Mouse (Mus musculus): Measurements from ENCODE around the gene Srpk2. TPM values are rescaled to one million over a fixed set of nuclear protein-coding genes. Genes with fewer than 3 reads are reported as not detected.
A peak's percentile ranks its signal among the peaks of the same experiment; 100 is the strongest.

The Srpk2 gene
- polyA plus RNA-seq, 1 experiment from 2014 or later, result 59.3 TPM

- H3K36me3 ChIP-seq (ENCODE audit: control insufficient read depth, insufficient read depth, low read length), result no peaks in the 10 kb centered on the region
- no peaks in the 10 kb centered on the region for H3K9me3 ChIP-seq (ENCODE audit: control insufficient read depth, low read length)
- ATAC-seq (ENCODE audit: insufficient read depth, low FRiP score, low TSS enrichment), result no peak
- 96% methylated on average over 8 of the region's 8 CpGs for WGBS
- H3K4me2 ChIP-seq (ENCODE audit: low read depth), result no peak overlapping the region
- H3K4me1 ChIP-seq (ENCODE audit: control insufficient read depth, insufficient read depth, low read length), result no peaks in the 10 kb centered on the region
- H3K27ac ChIP-seq (ENCODE audit: low read depth, low read length), result no peak overlapping the region
- no peak for DNase-seq (ENCODE audit: low spot score)
- no peak overlapping the region for H3K9ac ChIP-seq (ENCODE audit: low read length)
- H3K27me3 ChIP-seq (ENCODE audit: control insufficient read depth, insufficient read depth, low read length), result no peaks in the 10 kb centered on the region
- no peak overlapping the region for H3K4me3 ChIP-seq (ENCODE audit: low read depth, low read length)
These were observed 47.1 kb downstream of the Srpk2 start for GRCm38 (mm10) chr5:23637337-23637736.

- Histone ChIP-seq H3K9ac (ENCODE audit: low read length) (no peak overlapping the region), H3K27me3 (ENCODE audit: control insufficient read depth, insufficient read depth, low read length) (no peaks in the 10 kb centered on the region), H3K27ac (ENCODE audit: low read depth, low read length) (no peak overlapping the region), H3K4me2 (ENCODE audit: low read depth) (no peak overlapping the region), H3K36me3 (ENCODE audit: control insufficient read depth, insufficient read depth, low read length) (no peaks in the 10 kb centered on the region), H3K4me1 (ENCODE audit: control insufficient read depth, insufficient read depth, low read length) (no peaks in the 10 kb centered on the region), H3K9me3 (ENCODE audit: control insufficient read depth, low read length) (no peaks in the 10 kb centered on the region), H3K4me3 (ENCODE audit: low read depth, low read length) (no peak overlapping the region)
- DNase-seq (ENCODE audit: low spot score) (no peak), ATAC-seq (ENCODE audit: insufficient read depth, low FRiP score, low TSS enrichment) (no peak)
- 74% methylated on average over 1 of the region's 1 CpGs for WGBS
These were observed 52.9 kb downstream of the Srpk2 start for GRCm38 (mm10) chr5:23631490-23631889.

GRCm38 (mm10) chr5:23627221-23627620, 57.2 kb downstream of the Srpk2 start:
- Histone ChIP-seq H3K4me1 (ENCODE audit: control insufficient read depth, insufficient read depth, low read length) (no peaks in the 10 kb centered on the region), H3K9ac (ENCODE audit: low read length) (no peak overlapping the region), H3K4me2 (ENCODE audit: low read depth) (no peak overlapping the region), H3K4me3 (ENCODE audit: low read depth, low read length) (no peak overlapping the region), H3K36me3 (ENCODE audit: control insufficient read depth, insufficient read depth, low read length) (no peaks in the 10 kb centered on the region), H3K27me3 (ENCODE audit: control insufficient read depth, insufficient read depth, low read length) (no peaks in the 10 kb centered on the region), H3K27ac (ENCODE audit: low read depth, low read length) (no peak overlapping the region), H3K9me3 (ENCODE audit: control insufficient read depth, low read length) (no peaks in the 10 kb centered on the region)
- ATAC-seq (ENCODE audit: insufficient read depth, low FRiP score, low TSS enrichment) (no peak), DNase-seq (ENCODE audit: low spot score) (no peak)
- WGBS, result 87% methylated on average over 5 of the region's 5 CpGs

- WGBS, result 82% methylated on average over 2 of the region's 2 CpGs
- Histone ChIP-seq H3K27me3 (ENCODE audit: control insufficient read depth, insufficient read depth, low read length) (no peaks in the 10 kb centered on the region), H3K4me3 (ENCODE audit: low read depth, low read length) (no peak overlapping the region), H3K4me1 (ENCODE audit: control insufficient read depth, insufficient read depth, low read length) (no peaks in the 10 kb centered on the region), H3K9ac (ENCODE audit: low read length) (no peak overlapping the region), H3K9me3 (ENCODE audit: control insufficient read depth, low read length) (no peaks in the 10 kb centered on the region), H3K27ac (ENCODE audit: low read depth, low read length) (no peak overlapping the region), H3K36me3 (ENCODE audit: control insufficient read depth, insufficient read depth, low read length) (no peaks in the 10 kb centered on the region), H3K4me2 (ENCODE audit: low read depth) (no peak overlapping the region)
- no peak for DNase-seq (ENCODE audit: low spot score)
- no peak for ATAC-seq (ENCODE audit: insufficient read depth, low FRiP score, low TSS enrichment)
These were observed 58.2 kb downstream of the Srpk2 start for GRCm38 (mm10) chr5:23626173-23626572.

GRCm38 (mm10) chr5:23620621-23621020, 63.8 kb downstream of the Srpk2 start:
- H3K4me1 ChIP-seq (ENCODE audit: control insufficient read depth, insufficient read depth, low read length), result no peaks in the 10 kb centered on the region
- no peak overlapping the region for H3K4me2 ChIP-seq (ENCODE audit: low read depth)
- H3K27ac ChIP-seq (ENCODE audit: low read depth, low read length), result no peak overlapping the region
- 91% methylated on average over 8 of the region's 8 CpGs for WGBS
- no peaks in the 10 kb centered on the region for H3K9me3 ChIP-seq (ENCODE audit: control insufficient read depth, low read length)
- no peak overlapping the region for H3K9ac ChIP-seq (ENCODE audit: low read length)
- DNase-seq (ENCODE audit: low spot score) (no peak), ATAC-seq (ENCODE audit: insufficient read depth, low FRiP score, low TSS enrichment) (no peak)
- no peak overlapping the region for H3K4me3 ChIP-seq (ENCODE audit: low read depth, low read length)
- H3K27me3 ChIP-seq (ENCODE audit: control insufficient read depth, insufficient read depth, low read length), result no peaks in the 10 kb centered on the region
- no peaks in the 10 kb centered on the region for H3K36me3 ChIP-seq (ENCODE audit: control insufficient read depth, insufficient read depth, low read length)

- H3K4me1 ChIP-seq (ENCODE audit: control insufficient read depth, insufficient read depth, low read length), result no peaks in the 10 kb centered on the region
- no peaks in the 10 kb centered on the region for H3K36me3 ChIP-seq (ENCODE audit: control insufficient read depth, insufficient read depth, low read length)
- no peak overlapping the region for H3K4me2 ChIP-seq (ENCODE audit: low read depth)
- no peaks in the 10 kb centered on the region for H3K9me3 ChIP-seq (ENCODE audit: control insufficient read depth, low read length)
- H3K4me3 ChIP-seq (ENCODE audit: low read depth, low read length), result no peak overlapping the region
- DNase-seq (ENCODE audit: low spot score) (no peak), ATAC-seq (ENCODE audit: insufficient read depth, low FRiP score, low TSS enrichment) (no peak)
- no peaks in the 10 kb centered on the region for H3K27me3 ChIP-seq (ENCODE audit: control insufficient read depth, insufficient read depth, low read length)
- no peak overlapping the region for H3K27ac ChIP-seq (ENCODE audit: low read depth, low read length)
- H3K9ac ChIP-seq (ENCODE audit: low read length), result no peak overlapping the region
- WGBS, result 91% methylated on average over 7 of the region's 7 CpGs
These were observed 65.8 kb downstream of the Srpk2 start for GRCm38 (mm10) chr5:23618656-23619055.

- ATAC-seq (ENCODE audit: insufficient read depth, low FRiP score, low TSS enrichment), result no peak
- H3K4me3 ChIP-seq (ENCODE audit: low read depth, low read length), result peak overlapping the region; percentile 31; the same call in 1 of the 2 replicates
- H3K4me1 ChIP-seq (ENCODE audit: control insufficient read depth, insufficient read depth, low read length), result no peaks in the 10 kb centered on the region
- peak overlapping the region; percentile 30 for H3K4me2 ChIP-seq (ENCODE audit: low read depth)
- no peaks in the 10 kb centered on the region for H3K9me3 ChIP-seq (ENCODE audit: control insufficient read depth, low read length)
- no peak for DNase-seq (ENCODE audit: low spot score)
- 74% methylated on average over 5 of the region's 5 CpGs for WGBS
- no peaks in the 10 kb centered on the region for H3K36me3 ChIP-seq (ENCODE audit: control insufficient read depth, insufficient read depth, low read length)
- H3K27ac ChIP-seq (ENCODE audit: low read depth, low read length), result no peak overlapping the region
- peak overlapping the region; percentile 48; the same call in 1 of the 2 replicates for H3K9ac ChIP-seq (ENCODE audit: low read length)
- H3K27me3 ChIP-seq (ENCODE audit: control insufficient read depth, insufficient read depth, low read length), result no peaks in the 10 kb centered on the region
These were observed 67.4 kb downstream of the Srpk2 start for GRCm38 (mm10) chr5:23617104-23617415.

- peak overlapping the region; percentile 39 for H3K4me2 ChIP-seq (ENCODE audit: low read depth)
- no peaks in the 10 kb centered on the region for H3K27me3 ChIP-seq (ENCODE audit: control insufficient read depth, insufficient read depth, low read length)
- peak; percentile 44 for DNase-seq (ENCODE audit: low spot score)
- H3K9ac ChIP-seq (ENCODE audit: low read length), result peak overlapping the region; percentile 48
- H3K4me3 ChIP-seq (ENCODE audit: low read depth, low read length), result peak overlapping the region; percentile 31
- no peaks in the 10 kb centered on the region for H3K4me1 ChIP-seq (ENCODE audit: control insufficient read depth, insufficient read depth, low read length)
- no peaks in the 10 kb centered on the region for H3K9me3 ChIP-seq (ENCODE audit: control insufficient read depth, low read length)
- 39% methylated on average over 11 of the region's 11 CpGs for WGBS
- peak; percentile 61; the same call in 1 of the 2 replicates for ATAC-seq (ENCODE audit: insufficient read depth, low FRiP score, low TSS enrichment)
- no peaks in the 10 kb centered on the region for H3K36me3 ChIP-seq (ENCODE audit: control insufficient read depth, insufficient read depth, low read length)
- H3K27ac ChIP-seq (ENCODE audit: low read depth, low read length), result peak overlapping the region; percentile 27; the same call in 1 of the 2 replicates
These were observed 67.9 kb downstream of the Srpk2 start for GRCm38 (mm10) chr5:23616270-23617103.

All from neural tube, embryonic 11.5 days (tissue).